Comparison of ENCODE assay signal across 9 mouse cellular contexts in genomic region chrX:7821865-7822779, GRCm38 (mm10). TPM values are rescaled to one million over a fixed set of nuclear protein-coding genes. Genes with fewer than 3 reads are reported as not detected.
A peak's percentile ranks its signal among the peaks of the same experiment; 100 is the strongest.
DNase-seq lines count a peak whose midpoint lies in the region; ATAC-seq and TF ChIP-seq lines count a peak whose summit lies in the region.
"Had no signal": no experiment of that assay in that cellular context is flagged by ENCODE, and none has a peak within 500 bp of the region (broad histone marks: within the 10 kb centered on the region; RNA-seq: fewer than 3 reads in every experiment).

TSS of gene Kcnd1 (plus strand) at chrX:7822289.

- H3K9me3 ChIP-seq in forebrain, postnatal 0 days (ENCODE audit: low read length), result no peaks in the 10 kb centered on the region
- H3K9me3 ChIP-seq in hindbrain, embryonic 13.5 days, result no peaks in the 10 kb centered on the region
- H3K9me3 ChIP-seq in neural tube, embryonic 12.5 days, result no peaks in the 10 kb centered on the region

- peak within 1 kb of the TSS; percentile 76 for H3K4me3 ChIP-seq in cerebellum, adult 2 months (replicated peaks; ENCODE audit: insufficient read depth, low read depth, low read length)
- peak within 1 kb of the TSS; percentile 42 for H3K4me3 ChIP-seq in forebrain, postnatal 0 days (ENCODE audit: low read depth, low read length)
- H3K4me3 ChIP-seq in hindbrain, embryonic 13.5 days, result peak within 1 kb of the TSS; percentile 36
- H3K4me3 ChIP-seq in neural tube, embryonic 12.5 days, result peak within 1 kb of the TSS; percentile 27

- intact Hi-C loops in heart, postnatal 25 days (cut with DNase I), result no loop called here
- intact Hi-C loops in left cerebral cortex, postnatal 4 days (cut with DNase I), result no loop called here

- H3K4me1 ChIP-seq in cerebellum, adult 2 months (ENCODE audit: control insufficient read depth, insufficient read depth, low read length), result no peaks in the 10 kb centered on the region; the same call in none of the 2 replicates
- H3K4me1 ChIP-seq in forebrain, postnatal 0 days (ENCODE audit: insufficient read depth), result no peaks in the 10 kb centered on the region
- H3K4me1 ChIP-seq in hindbrain, embryonic 13.5 days (replicated peaks), result peaks cover 6% of the 10 kb centered on the region; the same call in 1 of the 2 replicates
- no peaks in the 10 kb centered on the region for H3K4me1 ChIP-seq in neural tube, embryonic 12.5 days

- H3K4me2 ChIP-seq in forebrain, postnatal 0 days (ENCODE audit: low read depth), result peak within 1 kb of the TSS; percentile 52
- H3K4me2 ChIP-seq in hindbrain, embryonic 13.5 days, result peak within 1 kb of the TSS; percentile 54
- peak within 1 kb of the TSS; percentile 54 for H3K4me2 ChIP-seq in neural tube, embryonic 12.5 days (replicated peaks)

- 6% methylated on average over 23 of the region's 24 CpGs for WGBS in cerebellum, adult 2 months
- WGBS in forebrain, postnatal 0 days, result 31% methylated on average over 17 of the region's 24 CpGs
- 11% methylated on average over 20 of the region's 24 CpGs for WGBS in hindbrain, embryonic 13.5 days
- WGBS in neural tube, embryonic 12.5 days, result 16% methylated on average over 24 of the region's 24 CpGs

- H3K27ac ChIP-seq in cerebellum, adult 2 months (ENCODE audit: insufficient read depth, low read length), result 0 out of 2 replicates have a peak within 1 kb of the TSS, but pooled peaks have one; percentile 21
- H3K27ac ChIP-seq in forebrain, postnatal 0 days (ENCODE audit: low read depth, low read length), result no peak within 1 kb of the TSS
- no peak within 1 kb of the TSS for H3K27ac ChIP-seq in hindbrain, embryonic 13.5 days
- H3K27ac ChIP-seq in neural tube, embryonic 12.5 days, result no peak within 1 kb of the TSS
- H3K27ac ChIP-seq: macrophage had no signal

- ATAC-seq in forebrain, postnatal 0 days, result peak; percentile 87
- peak; percentile 72 for ATAC-seq in hindbrain, embryonic 13.5 days (ENCODE audit: low FRiP score)
- peak; percentile 66; the same call in 1 of the 2 replicates for ATAC-seq in neural tube, embryonic 12.5 days (ENCODE audit: low FRiP score, low read depth)

- no peak for TF ChIP-seq CTCF in cerebellum, adult 2 months (IDR thresholded peaks at IDR 0.05; ENCODE audit: borderline replicate concordance, insufficient read depth, low read depth, low read length)
- no peak for TF ChIP-seq CTCF in forebrain, postnatal 0 days (IDR thresholded peaks at IDR 0.05; ENCODE audit: low read depth)

- peak within 1 kb of the TSS; percentile 45 for H3K9ac ChIP-seq in forebrain, postnatal 0 days
- peak within 1 kb of the TSS; percentile 62 for H3K9ac ChIP-seq in hindbrain, embryonic 13.5 days
- no peak within 1 kb of the TSS for H3K9ac ChIP-seq in neural tube, embryonic 12.5 days

- DNase-seq in heart, adult 11 months, result peak; percentile 92
- no peak for DNase-seq in heart, postnatal 25 days (ENCODE audit: low spot score)
- peak; percentile 26 to 30 for DNase-seq in cerebellum, adult 2 months
- peak; percentile 50 for DNase-seq in forebrain, postnatal 0 days
- peak; percentile 41 for DNase-seq in left cerebral cortex, postnatal 4 days
- DNase-seq in thymus, postnatal 4 days, result no peak

- 0 out of 2 replicates have a peak, but pooled peaks cover 11% of the 10 kb centered on the region for H3K36me3 ChIP-seq in forebrain, postnatal 0 days (ENCODE audit: insufficient read depth)
- peaks cover 23% of the 10 kb centered on the region for H3K36me3 ChIP-seq in hindbrain, embryonic 13.5 days
- peaks cover 12% of the 10 kb centered on the region; the same call in 1 of the 2 replicates for H3K36me3 ChIP-seq in neural tube, embryonic 12.5 days

- no peak for TF ChIP-seq POLR2A in cerebellum, adult 2 months (IDR thresholded peaks at IDR 0.05; ENCODE audit: borderline replicate concordance, insufficient read depth, low read length)

- no peaks in the 10 kb centered on the region for H3K27me3 ChIP-seq in cerebellum, adult 2 months (ENCODE audit: control insufficient read depth, insufficient read depth, low read length)
- H3K27me3 ChIP-seq in forebrain, postnatal 0 days (ENCODE audit: insufficient read depth, low read length), result no peaks in the 10 kb centered on the region
- no peaks in the 10 kb centered on the region for H3K27me3 ChIP-seq in hindbrain, embryonic 13.5 days
- no peaks in the 10 kb centered on the region for H3K27me3 ChIP-seq in neural tube, embryonic 12.5 days (replicated peaks)

RNA-seq across cellular contexts. Expression of gene Kcnd1, which starts in this region (rescaled TPM):
- under 1 TPM; 0.22 to 0.23 TPM for total RNA-seq in heart, postnatal 25 days (2021)
- polyA plus RNA-seq in cerebellum, adult 2 months (2012; rRNA removed), result 5.9 and 7.6 TPM in 2 replicates
- total RNA-seq in forebrain, postnatal 0 days (2014; rRNA removed), result 2.2 and 2.6 TPM in 2 replicates
- polyA plus RNA-seq in forebrain, postnatal 0 days (2015; fragmentation: Nextera tagmentation; extraction: Ambion mirVana), result 4.1 and 4.8 TPM in 2 replicates
- 2.5 and 3.0 TPM in 2 replicates for polyA plus RNA-seq in hindbrain, embryonic 13.5 days (2015; fragmentation: Nextera tagmentation; extraction: Ambion mirVana)
- total RNA-seq in left cerebral cortex, postnatal 4 days (2021), result 10 to 100 TPM; 10.9 to 12.9 TPM
- polyA plus RNA-seq in neural tube, embryonic 12.5 days (2016; fragmentation: Nextera tagmentation; extraction: Ambion mirVana), result 1.5 and 2.3 TPM in 2 replicates

Comparison
In these comparisons a context has a peak if more than half of its experiments do, and no peak if none do; other contexts are left out.
1. DNase-seq: peak in heart, adult 11 months (single experiment), cerebellum, adult 2 months (2 of 2), forebrain, postnatal 0 days (single experiment) and left cerebral cortex, postnatal 4 days (single experiment); none in heart, postnatal 25 days (single experiment) and thymus, postnatal 4 days (single experiment).
2. Peak in every context shown above with its lines, with median percentiles within 50 percentile points of each other: H3K4me3 ChIP-seq, ATAC-seq and H3K4me2 ChIP-seq.